Mouse (Mus musculus) heart, embryonic 13.5 days (tissue): Measurements from ENCODE around the gene Rcan2. TPM values are rescaled to one million over a fixed set of nuclear protein-coding genes. Genes with fewer than 3 reads are reported as not detected.

Experiments
- ATAC-seq: fragments of 200-750 bp; cut with Nextera tagmentation; 2 replicates; pipeline ENCODE4 v1.8.0; 2017; ENCODE audit warnings: moderate TSS enrichment; ENCODE audit not compliant: insufficient number of reproducible peaks, low FRiP score, low TSS enrichment; ENCODE audit errors: extremely low read depth
- H3K27ac ChIP-seq: fragments of 300-500 bp; sonication (generic); replicated peaks from 2 replicates; pipeline ENCODE4 v1.5.1; 2015; ENCODE audit warnings: moderate library complexity, mild to moderate bottlenecking, inconsistent platforms
- H3K27me3 ChIP-seq: fragments of 300-500 bp; sonication (generic); replicated peaks from 2 replicates; pipeline ENCODE4 v1.6.1; 2015; ENCODE audit warnings: mild to moderate bottlenecking, inconsistent platforms
- H3K36me3 ChIP-seq: fragments of 300-500 bp; sonication (generic); 2 replicates; pipeline ENCODE4 v1.6.1; 2015; ENCODE audit warnings: mild to moderate bottlenecking, inconsistent platforms
- H3K4me1 ChIP-seq: fragments of 300-500 bp; sonication (generic); 2 replicates; pipeline ENCODE4 v1.6.1; 2015; ENCODE audit warnings: inconsistent platforms
- H3K4me2 ChIP-seq: fragments of 300-500 bp; sonication (generic); 2 replicates; pipeline ENCODE4 v1.6.1; 2015; ENCODE audit warnings: inconsistent platforms, mild to moderate bottlenecking, moderate library complexity
- H3K4me3 ChIP-seq: fragments of 300-500 bp; sonication (generic); 2 replicates; pipeline ENCODE4 v1.5.1; 2015; ENCODE audit warnings: moderate library complexity, mild to moderate bottlenecking, inconsistent platforms
- H3K9ac ChIP-seq: fragments of 300-500 bp; sonication (generic); 2 replicates; pipeline ENCODE4 v1.6.1; 2015; ENCODE audit warnings: inconsistent platforms, mild to moderate bottlenecking, moderate library complexity
- H3K9me3 ChIP-seq: fragments of 300-500 bp; sonication (generic); 2 replicates; pipeline ENCODE4 v1.6.1; 2016; ENCODE audit warnings: inconsistent platforms
- WGBS: fragments of 180-500 bp; shearing (Covaris S2); methylation state at CpG from one replicate; pipeline ENCODE4 v1.1.7; 2015; ENCODE audit warnings: mixed read lengths; 5-methylcytosine and 5-hydroxymethylcytosine counted together
- polyA plus RNA-seq: library from polyadenylated mRNA; unstranded; fragments of >200 nt; fragmentation: Nextera tagmentation; extraction: Ambion mirVana; gene quantifications from 2 replicates; pipeline ENCODE4 v1.2.1, GENCODE M21; 2015

Rcan2 gene
- polyA plus RNA-seq, 1 experiment from 2014 or later = 43.7 TPM

- H3K9ac ChIP-seq = no peak overlapping the region
- WGBS = 64% methylated on average over 2 of the region's 2 CpGs
- no peak overlapping the region for H3K4me2 ChIP-seq
- H3K9me3 ChIP-seq = no peaks in the 10 kb centered on the region
- peaks cover 39% of the 10 kb centered on the region for H3K4me1 ChIP-seq
- H3K36me3 ChIP-seq = no peaks in the 10 kb centered on the region; the same call in 1 of the 2 replicates
- H3K27ac ChIP-seq = no peak overlapping the region
- H3K4me3 ChIP-seq = no peak overlapping the region
- no peaks in the 10 kb centered on the region for H3K27me3 ChIP-seq
- ATAC-seq = no peak
These were observed 222.7 kb downstream of the Rcan2 start for GRCm38 (mm10) chr17:44023842-44024241.

- Histone ChIP-seq H3K4me3 (no peak overlapping the region), H3K27me3 (no peaks in the 10 kb centered on the region), H3K9ac (no peak overlapping the region), H3K4me1 (peaks cover 44% of the 10 kb centered on the region), H3K36me3 (no peaks in the 10 kb centered on the region), H3K9me3 (no peaks in the 10 kb centered on the region), H3K4me2 (no peak overlapping the region), H3K27ac (no peak overlapping the region)
- ATAC-seq = no peak
- WGBS = 71% methylated on average over 2 of the region's 2 CpGs
These were observed 223.9 kb downstream of the Rcan2 start for GRCm38 (mm10) chr17:44025011-44025410.

GRCm38 (mm10) chr17:44025935-44026334 is 224.8 kb downstream of the Rcan2 start:
- H3K27ac ChIP-seq = peak overlapping the region; percentile 94
- no peaks in the 10 kb centered on the region for H3K27me3 ChIP-seq
- peak overlapping the region; percentile 54; the same call in 1 of the 2 replicates for H3K9ac ChIP-seq
- no peak overlapping the region for H3K4me3 ChIP-seq
- no peak for ATAC-seq
- H3K9me3 ChIP-seq = no peaks in the 10 kb centered on the region
- no peaks in the 10 kb centered on the region for H3K36me3 ChIP-seq
- 52% methylated on average over 6 of the region's 6 CpGs for WGBS
- peaks cover 45% of the 10 kb centered on the region for H3K4me1 ChIP-seq
- peak overlapping the region; percentile 53 for H3K4me2 ChIP-seq

GRCm38 (mm10) chr17:44026378-44026777 is 225.2 kb downstream of the Rcan2 start:
- H3K4me2 ChIP-seq = peak overlapping the region; percentile 53
- WGBS = 15% methylated on average over 5 of the region's 5 CpGs
- peak overlapping the region; percentile 94 for H3K27ac ChIP-seq
- H3K27me3 ChIP-seq = no peaks in the 10 kb centered on the region
- H3K4me1 ChIP-seq = peaks cover 45% of the 10 kb centered on the region
- H3K36me3 ChIP-seq = no peaks in the 10 kb centered on the region
- H3K9ac ChIP-seq = no peak overlapping the region
- peak; percentile 57; the same call in 1 of the 2 replicates for ATAC-seq
- no peaks in the 10 kb centered on the region for H3K9me3 ChIP-seq
- H3K4me3 ChIP-seq = no peak overlapping the region

GRCm38 (mm10) chr17:44026786-44027185 is 225.6 kb downstream of the Rcan2 start:
- Histone ChIP-seq H3K4me1 (peaks cover 48% of the 10 kb centered on the region), H3K27me3 (no peaks in the 10 kb centered on the region), H3K4me3 (no peak overlapping the region), H3K36me3 (no peaks in the 10 kb centered on the region), H3K9ac (peak overlapping the region; percentile 19; the same call in 1 of the 2 replicates), H3K9me3 (no peaks in the 10 kb centered on the region), H3K4me2 (peak overlapping the region; percentile 53), H3K27ac (peak overlapping the region; percentile 94)
- ATAC-seq = no peak

GRCm38 (mm10) chr17:44027311-44027710 is 226.2 kb downstream of the Rcan2 start:
- Histone ChIP-seq H3K36me3 (no peaks in the 10 kb centered on the region), H3K4me2 (0 out of 2 replicates have a peak overlapping the region, but pooled peaks have one; percentile 53), H3K9me3 (no peaks in the 10 kb centered on the region), H3K27me3 (no peaks in the 10 kb centered on the region), H3K4me3 (no peak overlapping the region), H3K4me1 (peaks cover 48% of the 10 kb centered on the region), H3K9ac (0 out of 2 replicates have a peak overlapping the region, but pooled peaks have one; percentile 16), H3K27ac (peak overlapping the region; percentile 94)
- 76% methylated on average over 9 of the region's 9 CpGs for WGBS
- no peak for ATAC-seq

- Histone ChIP-seq H3K4me1 (peaks cover 48% of the 10 kb centered on the region), H3K36me3 (no peaks in the 10 kb centered on the region), H3K9me3 (no peaks in the 10 kb centered on the region), H3K27ac (no peak overlapping the region), H3K4me2 (no peak overlapping the region), H3K9ac (no peak overlapping the region), H3K4me3 (no peak overlapping the region), H3K27me3 (no peaks in the 10 kb centered on the region)
- 54% methylated on average over 5 of the region's 5 CpGs for WGBS
- no peak for ATAC-seq
These were observed 228.5 kb downstream of the Rcan2 start for GRCm38 (mm10) chr17:44029616-44030015.

GRCm38 (mm10) chr17:44030776-44031587 is 229.8 kb downstream of the Rcan2 start:
- no peak for ATAC-seq
- no peak overlapping the region for H3K4me2 ChIP-seq
- 39% methylated on average over 3 of the region's 3 CpGs for WGBS
- H3K4me3 ChIP-seq = no peak overlapping the region
- H3K9ac ChIP-seq = no peak overlapping the region
- peak overlapping the region; percentile 60 for H3K27ac ChIP-seq
- no peaks in the 10 kb centered on the region for H3K9me3 ChIP-seq
- H3K4me1 ChIP-seq = peaks cover 42% of the 10 kb centered on the region
- no peaks in the 10 kb centered on the region for H3K36me3 ChIP-seq
- no peaks in the 10 kb centered on the region for H3K27me3 ChIP-seq

GRCm38 (mm10) chr17:44035005-44035404 is 233.9 kb downstream of the Rcan2 start:
- Histone ChIP-seq H3K9ac (no peak overlapping the region), H3K36me3 (no peaks in the 10 kb centered on the region), H3K4me3 (no peak overlapping the region), H3K4me2 (no peak overlapping the region), H3K27me3 (no peaks in the 10 kb centered on the region), H3K27ac (no peak overlapping the region), H3K4me1 (peaks cover 16% of the 10 kb centered on the region), H3K9me3 (no peaks in the 10 kb centered on the region)
- ATAC-seq = no peak
- WGBS = 84% methylated on average over 1 of the region's 1 CpGs

- ATAC-seq = no peak
- H3K9ac ChIP-seq = no peak overlapping the region
- no peaks in the 10 kb centered on the region for H3K4me1 ChIP-seq
- no peaks in the 10 kb centered on the region for H3K27me3 ChIP-seq
- H3K36me3 ChIP-seq = no peaks in the 10 kb centered on the region
- no peak overlapping the region for H3K27ac ChIP-seq
- no peaks in the 10 kb centered on the region for H3K9me3 ChIP-seq
- 60% methylated on average over 9 of the region's 9 CpGs for WGBS
- H3K4me2 ChIP-seq = no peak overlapping the region
- no peak overlapping the region for H3K4me3 ChIP-seq
These were observed 237.5 kb downstream of the Rcan2 start for GRCm38 (mm10) chr17:44038656-44039055.

- Histone ChIP-seq H3K36me3 (no peaks in the 10 kb centered on the region), H3K27ac (no peak overlapping the region), H3K27me3 (no peaks in the 10 kb centered on the region), H3K9ac (no peak overlapping the region), H3K9me3 (no peaks in the 10 kb centered on the region), H3K4me1 (no peaks in the 10 kb centered on the region), H3K4me2 (no peak overlapping the region), H3K4me3 (no peak overlapping the region)
- ATAC-seq = no peak
- WGBS = 89% methylated on average over 2 of the region's 2 CpGs
These were observed 239.3 kb downstream of the Rcan2 start for GRCm38 (mm10) chr17:44040449-44040848.

GRCm38 (mm10) chr17:44042301-44042700 is 241.2 kb downstream of the Rcan2 start:
- H3K9me3 ChIP-seq = no peaks in the 10 kb centered on the region
- ATAC-seq = no peak
- no peak overlapping the region for H3K4me2 ChIP-seq
- H3K4me1 ChIP-seq = no peaks in the 10 kb centered on the region
- H3K9ac ChIP-seq = no peak overlapping the region
- H3K27ac ChIP-seq = no peak overlapping the region
- no peaks in the 10 kb centered on the region for H3K27me3 ChIP-seq
- H3K4me3 ChIP-seq = no peak overlapping the region
- WGBS = 64% methylated on average over 2 of the region's 2 CpGs
- no peaks in the 10 kb centered on the region for H3K36me3 ChIP-seq
